Mouse (Mus musculus): Measurements from ENCODE around the gene Dennd2a.

Gene Dennd2a

DNA sequence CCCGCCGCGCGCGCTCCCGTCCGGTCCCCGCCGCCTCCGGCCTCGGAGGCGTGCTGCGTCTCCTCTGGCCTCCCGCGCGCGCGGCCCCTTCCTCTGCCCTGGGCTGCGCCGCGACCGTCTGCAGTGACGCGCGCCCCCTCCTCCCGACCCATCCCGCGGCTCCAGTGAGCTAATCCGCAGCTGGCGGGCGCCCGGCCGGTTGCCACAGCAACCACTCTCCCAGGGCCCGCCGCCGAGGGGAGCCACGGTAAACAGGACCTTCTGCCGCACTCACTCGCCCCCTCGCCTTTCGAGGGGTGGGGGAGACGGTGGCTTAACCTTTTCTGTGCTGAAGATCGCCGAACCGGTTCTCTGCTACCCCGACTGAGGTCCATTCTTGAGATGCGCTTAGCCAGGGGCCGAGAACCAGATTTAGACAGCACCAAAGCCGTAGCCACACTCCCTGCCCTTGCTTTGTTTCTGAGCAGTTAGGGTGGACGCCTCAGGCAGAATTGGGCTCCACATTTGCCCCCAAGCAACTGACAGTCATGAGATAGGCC, at the start of gene Dennd2a:
Dennd2a (minus strand) TSS at position 145 of the 539 bp plus-strand sequence.
- peak; percentile 82 for ATAC-seq (ENCODE audit: low TSS enrichment)

DNA sequence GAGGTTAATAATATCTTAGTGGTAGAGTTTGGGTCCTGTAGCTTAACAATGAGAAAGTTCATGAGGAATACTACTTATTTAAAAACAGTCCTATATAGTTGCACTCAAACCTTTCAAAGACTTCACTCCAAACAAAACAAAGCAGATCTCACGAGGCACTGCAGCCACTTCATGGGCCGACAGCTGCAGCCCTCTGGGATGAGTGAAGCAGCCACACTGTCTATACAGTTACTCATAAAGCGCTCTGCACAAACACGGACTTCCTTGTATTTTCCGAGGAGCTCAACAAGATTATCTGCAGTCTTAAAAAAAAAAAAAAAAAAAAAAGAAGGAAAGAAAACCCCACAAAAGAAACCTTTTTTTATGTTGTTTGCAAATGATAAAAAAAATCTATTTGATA, 49.7 kb upstream of the Dennd2a start:
- ATAC-seq (ENCODE audit: low TSS enrichment) = no peak

- ATAC-seq (ENCODE audit: low TSS enrichment) = no peak
These were observed 49.2 kb upstream of the Dennd2a start for GRCm38 (mm10) chr6:39606862-39607261.

GRCm38 (mm10) chr6:39606056-39606455, 48.4 kb upstream of the Dennd2a start:
- no peak for ATAC-seq (ENCODE audit: low TSS enrichment)

DNA sequence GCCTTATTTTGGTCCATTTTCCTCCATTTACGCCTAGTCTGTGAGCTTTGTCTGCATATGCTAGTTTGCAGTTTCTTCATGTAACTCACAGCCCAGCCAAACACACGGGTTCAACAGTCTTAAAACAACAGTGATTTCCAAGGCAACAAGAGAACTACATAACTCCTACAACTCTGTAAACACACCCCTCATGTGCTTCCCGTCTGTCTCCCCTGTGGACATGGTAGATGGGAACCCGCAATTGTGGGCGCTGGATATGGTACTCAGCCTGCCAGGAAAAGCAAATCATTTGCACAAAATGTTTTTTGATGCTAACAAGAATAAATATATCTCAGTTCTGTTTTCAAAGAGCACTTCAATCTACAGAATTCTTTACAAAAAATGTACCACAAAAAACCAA, 46.9 kb upstream of the Dennd2a start:
- ATAC-seq (ENCODE audit: low TSS enrichment) = peak; percentile 56

GRCm38 (mm10) chr6:39601828-39602227, 44.2 kb upstream of the Dennd2a start:
- ATAC-seq (ENCODE audit: low TSS enrichment) = no peak

GRCm38 (mm10) chr6:39600851-39601250, 43.2 kb upstream of the Dennd2a start:
- no peak for ATAC-seq (ENCODE audit: low TSS enrichment)

DNA sequence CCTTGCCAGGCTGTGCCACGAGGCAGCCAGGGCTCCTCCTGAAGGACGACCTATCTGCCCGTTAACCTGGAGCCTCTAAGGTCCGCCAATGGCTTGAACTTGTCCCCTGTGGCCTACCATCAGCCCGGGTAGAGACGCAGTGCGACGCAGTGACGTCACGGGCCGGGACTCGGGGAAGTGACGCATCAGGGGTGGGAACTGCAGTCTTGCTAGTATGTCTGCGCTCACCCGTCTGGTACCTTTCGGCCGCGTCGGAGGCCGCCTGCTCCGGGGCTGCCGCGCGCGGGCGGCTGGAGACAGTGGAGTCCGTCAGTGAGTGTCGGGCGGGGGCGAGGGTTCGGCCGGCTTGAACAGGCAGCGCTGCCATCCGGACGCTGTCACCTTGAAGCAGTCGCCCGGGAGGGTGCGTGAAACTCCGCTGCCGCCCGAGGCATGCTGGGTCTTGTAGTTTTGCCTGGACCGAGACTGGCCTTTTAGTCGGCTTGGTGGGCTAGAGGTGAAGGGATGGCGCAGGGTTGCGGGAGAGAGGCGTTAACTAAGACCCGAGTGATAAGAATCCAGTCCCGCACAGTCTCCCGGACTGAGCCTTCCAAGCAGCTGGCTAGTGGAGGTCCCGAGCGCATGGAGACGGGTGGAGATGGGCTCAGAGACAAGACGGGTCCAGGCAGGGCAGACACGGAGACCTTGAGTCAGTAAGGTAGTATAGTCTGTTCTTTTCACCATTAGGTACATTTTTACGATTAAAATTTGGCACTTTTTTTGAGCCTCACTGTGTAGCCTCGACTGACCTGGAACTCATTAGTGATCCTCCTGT, 34.9 kb upstream of the Dennd2a start, which contains the start of gene Ndufb2:
Ndufb2 (plus strand) TSS at position 174 of the 814 bp plus-strand sequence.
- ATAC-seq (ENCODE audit: low TSS enrichment) = peak; percentile 97

- no peak for ATAC-seq (ENCODE audit: low TSS enrichment)
These were observed 33.8 kb upstream of the Dennd2a start for GRCm38 (mm10) chr6:39591481-39591880.

DNA sequence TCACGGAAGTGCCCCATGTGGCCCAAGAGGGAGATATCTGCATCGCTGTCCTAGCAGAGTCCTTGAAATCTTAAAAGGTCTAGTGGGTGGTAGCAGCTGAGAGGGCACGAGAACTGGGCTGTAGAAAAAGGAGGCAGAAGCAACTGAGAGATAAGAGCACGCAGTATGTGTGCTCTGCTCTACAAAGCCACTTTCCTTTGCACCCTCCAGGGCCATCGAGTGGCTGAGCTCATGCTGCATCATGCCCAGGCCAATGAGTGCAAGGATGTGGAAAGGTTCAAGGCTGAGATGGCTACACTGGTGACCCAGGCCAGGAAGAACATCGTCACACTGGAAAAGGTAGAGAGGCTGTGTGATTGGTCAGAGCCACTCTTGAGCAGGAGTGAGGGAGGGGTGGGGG, 27.9 kb upstream of the Dennd2a start, which contains the start of gene Gm42420:
Gm42420 (plus strand) TSS at position 237 of the 400 bp plus-strand sequence.
- ATAC-seq (ENCODE audit: low TSS enrichment) = no peak

DNA sequence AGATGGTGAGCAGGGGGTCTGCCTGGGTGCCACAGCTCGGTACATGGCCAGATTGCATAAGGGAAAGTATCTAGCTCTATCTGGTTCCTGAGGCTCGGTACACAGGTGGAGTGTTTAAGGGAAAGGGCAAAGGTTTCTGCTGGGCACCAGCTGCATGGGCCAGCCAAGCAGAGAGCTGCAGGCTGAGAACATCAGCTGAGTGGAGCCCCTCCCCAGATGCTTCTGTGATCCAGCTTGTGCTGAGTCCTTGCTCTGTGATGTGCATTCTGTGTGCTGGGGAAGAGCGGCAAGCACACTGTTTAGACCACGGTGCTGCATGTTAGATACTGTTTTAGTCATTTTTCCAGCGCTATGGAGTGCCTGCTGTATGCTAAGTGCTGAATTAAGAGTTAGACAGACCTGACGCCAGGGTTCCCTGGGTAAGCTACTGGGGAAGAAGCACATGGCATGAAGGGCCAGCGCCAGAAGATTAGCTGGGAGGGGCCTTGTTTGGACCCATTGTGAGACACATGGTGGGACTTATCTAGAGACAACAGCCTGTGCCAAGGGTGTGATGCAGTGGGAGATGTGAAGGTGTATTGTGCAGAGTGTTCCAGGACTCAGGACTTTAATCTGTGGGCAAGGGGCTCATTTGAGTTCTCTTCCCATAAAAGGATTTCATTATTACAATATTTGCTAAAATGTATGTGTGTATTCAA, 23.6 kb upstream of the Dennd2a start:
- no peak for ATAC-seq (ENCODE audit: low TSS enrichment)

DNA sequence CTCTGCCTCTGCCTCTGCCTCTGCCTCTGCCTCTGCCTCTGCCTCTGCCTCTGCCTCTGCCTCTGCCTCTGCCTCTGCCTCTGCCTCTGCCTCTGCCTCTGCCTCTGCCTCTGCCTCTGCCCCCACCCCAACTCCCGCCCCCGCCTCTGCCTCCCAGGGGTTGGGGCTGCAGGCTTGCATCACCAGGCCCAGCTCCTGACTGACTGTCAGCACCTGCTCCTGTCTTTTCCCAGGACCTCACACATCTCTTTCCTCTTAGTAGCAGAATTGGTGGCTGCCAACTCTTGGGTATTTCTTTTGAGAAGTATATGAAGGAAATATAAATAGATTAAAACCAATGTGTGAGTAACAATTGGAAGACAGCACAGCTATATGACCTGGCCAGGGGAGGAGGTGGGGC, 22.9 kb upstream of the Dennd2a start:
- no peak for ATAC-seq (ENCODE audit: low TSS enrichment)

- ATAC-seq (ENCODE audit: low TSS enrichment) = peak; percentile 72
These were observed 21.9 kb upstream of the Dennd2a start for GRCm38 (mm10) chr6:39579552-39579951.

DNA sequence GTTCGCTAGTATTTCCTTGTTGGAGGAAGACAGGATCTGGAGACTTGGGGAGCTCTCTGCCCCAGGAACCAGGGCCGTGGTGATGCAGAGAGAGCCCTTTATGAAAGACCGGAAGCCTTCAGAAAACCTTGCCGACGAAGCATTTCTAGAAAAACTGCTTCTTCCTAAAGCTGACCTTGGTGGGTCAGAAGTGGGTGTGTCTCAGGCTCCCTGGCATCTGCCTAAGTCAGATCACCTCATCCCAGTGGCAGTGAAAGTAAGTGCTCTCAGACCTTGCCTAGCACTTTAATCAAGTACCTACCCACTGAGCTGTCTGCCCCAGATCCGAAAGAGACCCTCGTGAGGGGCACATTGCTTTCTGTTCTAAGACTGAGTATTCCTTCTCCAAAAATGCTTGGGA, 17.3 kb upstream of the Dennd2a start:
- ATAC-seq (ENCODE audit: low TSS enrichment) = no peak

- ATAC-seq (ENCODE audit: low TSS enrichment) = peak; percentile 11; the same call in 1 of the 2 replicates
These were observed 16.8 kb upstream of the Dennd2a start for GRCm38 (mm10) chr6:39574555-39574869.

DNA sequence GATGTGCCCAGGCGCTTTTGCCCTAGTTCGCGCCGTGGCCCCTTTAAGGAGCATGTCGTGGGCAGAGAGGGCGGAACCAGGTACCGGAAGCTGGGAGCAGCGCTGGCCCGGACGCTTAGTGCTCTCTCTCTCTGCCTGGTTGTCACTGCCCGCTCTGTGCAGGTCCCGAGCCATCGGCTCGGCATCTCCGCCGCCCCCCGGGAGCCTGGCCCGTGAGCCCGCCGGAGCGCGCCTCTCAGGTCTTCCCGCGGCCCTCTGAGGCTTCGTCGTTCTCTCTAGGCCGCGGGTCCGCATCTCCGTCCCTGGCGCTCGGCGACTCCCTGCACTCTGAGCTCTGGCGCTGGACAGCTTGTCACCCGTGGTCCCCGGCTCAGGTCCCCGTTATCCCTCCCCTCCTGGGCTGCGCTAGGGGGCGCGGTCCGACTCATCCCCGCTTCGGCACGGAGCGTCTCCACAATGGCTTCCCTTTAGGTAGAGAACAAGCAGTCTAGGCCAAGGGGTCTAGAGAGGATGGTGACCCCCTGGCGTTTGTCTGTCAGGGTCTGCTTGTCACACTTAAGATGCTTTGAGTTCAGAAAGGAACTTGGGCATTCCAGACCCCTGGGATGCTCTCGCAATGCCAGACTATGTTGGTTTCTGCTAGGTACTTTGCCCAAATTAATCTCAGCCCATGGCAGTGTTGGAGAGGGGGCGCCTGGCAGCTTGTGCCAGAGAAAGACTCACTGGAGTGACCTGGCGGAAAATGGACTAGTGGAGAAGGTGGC, 16.3 kb upstream of the Dennd2a start, which contains the start of gene Adck2:
Adck2 (plus strand) TSS at position 83 of the 764 bp plus-strand sequence.
- ATAC-seq (ENCODE audit: low TSS enrichment) = peak; percentile 97

GRCm38 (mm10) chr6:39570426-39570825, 12.8 kb upstream of the Dennd2a start:
- ATAC-seq (ENCODE audit: low TSS enrichment) = no peak

GRCm38 (mm10) chr6:39567528-39567927, 9.9 kb upstream of the Dennd2a start:
- ATAC-seq (ENCODE audit: low TSS enrichment) = peak; percentile 82

DNA sequence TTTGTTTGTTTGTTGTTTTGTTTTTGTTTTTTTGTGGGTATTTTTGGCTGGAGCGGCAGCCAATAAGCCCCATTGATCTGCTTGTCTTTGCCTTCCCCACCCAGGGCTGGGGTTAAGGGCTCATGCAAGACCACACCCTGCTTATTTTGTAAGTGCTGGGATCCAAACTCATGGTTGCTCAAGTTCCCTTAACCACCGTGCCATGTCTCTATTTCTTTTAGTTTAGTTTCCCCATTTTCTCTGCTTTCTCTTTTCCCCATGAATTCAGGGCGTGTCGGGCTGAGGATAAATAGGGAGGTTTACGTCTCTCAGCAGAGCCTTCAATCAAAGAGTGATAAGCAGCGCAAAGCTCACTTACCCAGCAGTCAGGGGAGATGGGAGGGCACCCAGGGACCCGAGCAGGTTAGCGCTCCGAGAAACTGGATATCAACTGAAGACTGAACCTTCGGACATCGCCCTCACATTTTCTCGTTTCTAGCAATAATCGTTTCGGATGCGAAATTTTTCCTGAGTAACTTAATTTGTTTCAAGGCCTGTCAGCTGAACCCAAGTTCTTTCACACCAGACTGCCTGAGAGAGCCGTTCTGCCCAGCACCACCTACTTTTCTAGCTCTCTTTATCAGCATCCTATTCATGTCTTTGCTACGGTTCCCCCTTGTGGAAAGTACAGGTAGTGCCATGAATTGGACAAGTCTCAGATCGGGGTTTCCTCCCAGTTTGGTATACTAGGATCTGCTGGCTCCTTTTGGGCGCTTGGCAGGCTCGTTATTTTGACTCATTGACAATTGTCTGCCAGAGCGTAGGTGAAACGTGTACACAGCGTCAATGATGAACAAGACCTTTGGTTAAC, 4.7 kb upstream of the Dennd2a start:
- ATAC-seq (ENCODE audit: low TSS enrichment) = peak; percentile 89

DNA sequence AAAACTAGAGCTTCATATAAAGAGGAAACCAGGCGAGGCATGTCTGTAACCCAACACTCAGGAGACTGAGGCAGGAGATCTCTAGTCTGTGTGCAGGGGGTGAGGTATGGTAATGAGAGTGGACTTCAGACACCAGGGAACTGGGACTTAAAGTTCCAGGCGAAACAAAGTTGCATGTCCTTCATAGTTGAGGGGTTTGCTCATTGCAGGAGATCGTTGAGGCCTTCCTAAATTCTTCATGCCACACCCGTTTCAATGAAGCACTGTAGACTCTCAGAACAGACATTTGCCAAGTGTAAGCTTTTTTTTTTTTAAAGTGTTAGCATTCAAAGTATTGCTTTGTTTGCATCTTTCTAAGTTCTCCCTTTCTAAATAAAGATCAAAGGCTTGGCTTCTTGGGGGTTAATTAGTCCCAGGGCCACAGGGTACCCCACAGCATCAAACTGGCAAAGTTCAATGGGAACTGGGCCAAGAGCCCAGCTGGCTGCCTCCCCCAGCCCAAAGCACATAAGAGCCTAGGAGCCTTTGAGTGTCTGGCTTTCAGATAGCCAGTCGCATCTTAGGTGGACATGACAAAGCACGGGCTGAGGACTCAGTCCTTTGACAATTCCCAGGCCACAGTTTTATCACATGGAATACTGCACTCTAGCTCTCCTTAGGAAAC, 1.7 kb upstream of the Dennd2a start:
- no peak for ATAC-seq (ENCODE audit: low TSS enrichment)
